Mouse (Mus musculus) cortical plate, adult 2 months (tissue): ENCODE results near the gene Ndufb7. TPM values are rescaled to one million over a fixed set of nuclear protein-coding genes. Genes with fewer than 3 reads are reported as not detected.
"Not testable (repeated sequence)": the region's sequence is repeated elsewhere in the genome, so short reads cannot be mapped to it uniquely, and the experiment has no call there.

Source experiments
- H3K27ac ChIP-seq: fragments of 200-500 bp; 2 replicates; pipeline ENCODE4 v1.5.1; 2012; ENCODE audit warnings: low read length, control low read depth, inconsistent platforms; ENCODE audit not compliant: insufficient read depth
- H3K4me1 ChIP-seq: fragments of 200-500 bp; 2 replicates; pipeline ENCODE4 v1.6.1; 2011; ENCODE audit warnings: low read length; ENCODE audit not compliant: control insufficient read depth, insufficient read depth
- H3K4me3 ChIP-seq: fragments of 200-500 bp; 2 replicates; pipeline ENCODE4 v1.5.1; 2011; ENCODE audit warnings: mild to moderate bottlenecking, low read length, control low read depth; ENCODE audit not compliant: insufficient read depth
- CTCF ChIP-seq: fragments of 200-500 bp; IDR thresholded peaks from 2 replicates; pipeline ENCODE4 v1.5.1; 2011; ENCODE audit warnings: mild to moderate bottlenecking, control low read depth, low read length; ENCODE audit not compliant: insufficient read depth; ENCODE audit errors: extremely low read depth
- POLR2A ChIP-seq: fragments of 200-500 bp; IDR thresholded peaks from 2 replicates; pipeline ENCODE4 v1.6.1; 2011; ENCODE audit warnings: mild to moderate bottlenecking, low read length, control low read depth; ENCODE audit not compliant: insufficient read depth; ENCODE audit errors: extremely low read depth
- polyA plus RNA-seq: library from polyadenylated mRNA; depleted of rRNA; stranded (reverse); fragments of >200 nt; gene quantifications from 2 replicates; pipeline ENCODE4 v1.2.3, GENCODE M21; 2012

The Ndufb7 gene
- polyA plus RNA-seq, 1 experiment, result 325 TPM

GRCm38 (mm10) chr8:83568128-83568527, 1.7 kb downstream of the Ndufb7 start:
- H3K4me3 ChIP-seq, result peak overlapping the region; percentile 90; the same call in 1 of the 2 replicates
- peaks cover 5% of the 10 kb centered on the region for H3K4me1 ChIP-seq
- no peak overlapping the region for H3K27ac ChIP-seq
- no peak for TF ChIP-seq CTCF

- no peak overlapping the region for H3K27ac ChIP-seq
- TF ChIP-seq POLR2A (no peak), CTCF (no peak)
- H3K4me1 ChIP-seq, result peaks cover 6% of the 10 kb centered on the region
- H3K4me3 ChIP-seq, result no peak overlapping the region
These were observed 2.3 kb downstream of the Ndufb7 start for GRCm38 (mm10) chr8:83568755-83569154.

- Histone ChIP-seq H3K27ac (no peak overlapping the region), H3K4me3 (no peak overlapping the region), H3K4me1 (peaks cover 6% of the 10 kb centered on the region)
- no peak for TF ChIP-seq POLR2A
- no peak for TF ChIP-seq CTCF
These were observed 2.7 kb downstream of the Ndufb7 start for GRCm38 (mm10) chr8:83569165-83569564.

DNA sequence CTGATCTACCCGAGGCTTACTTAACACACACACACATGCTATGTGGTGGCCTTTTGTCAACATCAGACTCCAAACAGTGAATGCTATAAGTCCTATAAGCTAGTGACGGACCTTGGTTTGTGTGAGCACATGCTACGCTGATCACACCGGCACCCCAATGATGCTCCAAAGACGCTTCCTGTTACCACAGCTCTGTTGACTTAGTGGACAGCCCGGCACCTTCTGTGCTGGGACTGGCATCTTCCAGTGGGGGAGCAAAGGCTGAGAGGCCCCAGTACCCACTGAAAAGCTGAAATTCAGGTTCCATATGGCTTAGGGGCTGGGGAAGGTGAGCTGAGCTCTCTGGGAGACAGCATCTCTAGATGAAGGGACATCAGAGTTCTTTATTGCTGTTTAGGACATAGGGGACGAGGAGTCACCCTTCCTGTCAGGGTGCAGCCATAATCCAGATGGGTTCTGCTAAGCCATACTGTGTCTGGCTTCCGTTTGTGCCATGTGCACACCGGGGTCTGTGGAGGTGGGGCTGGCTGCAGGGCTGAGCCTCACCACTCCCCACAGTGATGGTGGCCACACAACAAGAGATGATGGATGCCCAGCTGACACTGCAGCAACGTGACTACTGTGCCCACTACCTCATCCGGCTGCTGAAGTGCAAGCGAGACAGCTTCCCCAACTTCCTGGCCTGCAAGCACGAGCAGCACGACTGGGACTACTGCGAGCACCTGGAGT, 4.0 kb downstream of the Ndufb7 start:
- peaks cover 10% of the 10 kb centered on the region for H3K4me1 ChIP-seq
- TF ChIP-seq POLR2A, result no peak
- TF ChIP-seq CTCF, result no peak
- H3K4me3 ChIP-seq, result no peak overlapping the region
- no peak overlapping the region for H3K27ac ChIP-seq

- not testable (repeated sequence) for H3K27ac ChIP-seq, H3K4me3 ChIP-seq
- H3K4me1 ChIP-seq, result peaks cover 12% of the 10 kb centered on the region
These were observed 4.5 kb downstream of the Ndufb7 start for GRCm38 (mm10) chr8:83571001-83571340.

GRCm38 (mm10) chr8:83571791-83572190, 5.3 kb downstream of the Ndufb7 start:
- H3K4me1 ChIP-seq, result peaks cover 12% of the 10 kb centered on the region
- H3K4me3 ChIP-seq, result no peak overlapping the region
- TF ChIP-seq CTCF, result no peak
- TF ChIP-seq POLR2A, result 0 out of 2 replicates have a peak, but pooled peaks have one; percentile 3
- H3K27ac ChIP-seq, result no peak overlapping the region

GRCm38 (mm10) chr8:83572246-83572812, 5.9 kb downstream of the Ndufb7 start:
- Histone ChIP-seq H3K4me1 (peaks cover 14% of the 10 kb centered on the region), H3K27ac (no peak overlapping the region), H3K4me3 (no peak overlapping the region)
- no peak for TF ChIP-seq POLR2A
- no peak for TF ChIP-seq CTCF

DNA sequence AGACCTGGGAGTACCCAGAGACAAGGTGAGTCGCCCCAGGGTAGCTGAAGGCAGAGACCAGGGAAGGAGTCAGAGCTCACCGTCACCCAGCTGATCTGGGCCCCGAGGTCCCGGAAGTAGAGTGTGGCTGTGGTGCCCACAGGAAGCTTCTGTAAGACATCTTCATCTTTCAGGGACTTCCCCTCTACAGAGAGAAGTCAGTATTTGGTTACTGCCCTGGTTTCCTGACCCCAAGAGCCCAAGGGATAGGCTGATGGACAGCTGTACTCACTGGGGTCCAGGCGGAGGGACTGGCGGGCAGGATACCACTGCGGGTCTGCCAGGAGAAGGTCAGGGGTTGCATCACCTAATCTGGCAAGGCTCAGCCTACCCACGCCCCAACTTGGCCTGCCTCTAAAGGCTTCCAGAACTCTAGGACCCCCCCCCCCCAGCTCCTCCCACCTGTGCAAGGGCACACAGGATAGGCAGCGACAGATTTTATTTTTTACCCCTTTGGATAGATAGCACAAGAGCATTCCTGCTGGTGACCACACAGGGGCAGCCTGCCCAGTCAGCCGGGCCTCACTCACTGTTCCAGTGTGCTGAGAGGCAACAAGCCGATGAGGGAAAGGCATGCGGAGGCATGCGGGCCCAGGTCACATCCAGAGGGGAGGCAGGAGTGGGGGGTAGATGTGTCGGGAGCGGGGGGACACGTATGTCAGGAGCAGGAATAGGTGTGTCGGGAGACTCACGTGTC, 6.8 kb downstream of the Ndufb7 start:
- no peak overlapping the region for H3K4me3 ChIP-seq
- TF ChIP-seq POLR2A (no peak), CTCF (no peak)

DNA sequence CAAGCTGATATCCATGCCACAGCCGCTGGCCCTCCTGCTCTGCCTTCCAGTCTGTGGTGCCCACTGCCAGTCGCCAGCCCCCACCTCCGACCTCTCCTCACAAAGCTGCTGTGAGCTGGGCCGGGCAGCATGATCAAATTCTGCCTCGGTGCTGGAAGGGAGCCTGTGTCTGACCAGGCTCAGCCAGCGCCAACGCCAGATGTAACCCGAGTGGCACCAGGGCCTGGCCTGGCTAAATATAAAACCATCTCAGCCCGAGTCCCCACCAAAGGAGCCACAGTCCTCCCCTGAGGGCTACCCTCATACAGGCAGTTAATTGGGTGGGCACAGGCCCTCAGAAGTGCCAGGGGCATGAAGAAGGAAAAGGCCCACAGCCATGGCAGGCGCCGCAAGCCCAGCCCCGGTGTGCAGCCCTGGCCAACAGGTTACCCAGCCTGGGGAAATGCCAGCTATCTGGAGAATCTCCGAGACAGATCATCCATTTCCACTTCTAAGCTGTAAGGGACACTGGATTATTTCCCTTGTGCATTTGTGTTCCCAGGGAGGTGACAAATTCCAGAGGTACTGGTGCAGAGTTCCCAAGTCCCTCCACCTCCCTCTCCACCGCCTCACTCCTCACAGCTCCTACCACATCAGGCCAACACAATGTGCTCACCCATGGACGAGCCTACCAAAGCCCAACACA, 8.3 kb downstream of the Ndufb7 start:
- Histone ChIP-seq H3K27ac (no peak overlapping the region), H3K4me1 (peaks cover 21% of the 10 kb centered on the region), H3K4me3 (no peak overlapping the region)
- no peak for TF ChIP-seq POLR2A
- TF ChIP-seq CTCF, result no peak

More for the DNA sequence above, 6.8 kb downstream of the Ndufb7 start:
- no peak overlapping the region for H3K27ac ChIP-seq
- peaks cover 15% of the 10 kb centered on the region for H3K4me1 ChIP-seq
